Mouse (Mus musculus) cerebellum, adult 8-10 months (tissue): ENCODE data around the gene Chrm3.

ENCODE experiments used
- DNase-seq: peaks from one replicate; pipeline ENCODE4 v3.0.0; 2022

Chrm3 gene

GRCm38 (mm10) chr13:10066829-10067618 is 293.6 kb downstream of the Chrm3 start:
- no peak for DNase-seq

GRCm38 (mm10) chr13:10065776-10066175 is 294.9 kb downstream of the Chrm3 start:
- no peak for DNase-seq

GRCm38 (mm10) chr13:10062681-10063080 is 298.0 kb downstream of the Chrm3 start:
- no peak for DNase-seq

DNA sequence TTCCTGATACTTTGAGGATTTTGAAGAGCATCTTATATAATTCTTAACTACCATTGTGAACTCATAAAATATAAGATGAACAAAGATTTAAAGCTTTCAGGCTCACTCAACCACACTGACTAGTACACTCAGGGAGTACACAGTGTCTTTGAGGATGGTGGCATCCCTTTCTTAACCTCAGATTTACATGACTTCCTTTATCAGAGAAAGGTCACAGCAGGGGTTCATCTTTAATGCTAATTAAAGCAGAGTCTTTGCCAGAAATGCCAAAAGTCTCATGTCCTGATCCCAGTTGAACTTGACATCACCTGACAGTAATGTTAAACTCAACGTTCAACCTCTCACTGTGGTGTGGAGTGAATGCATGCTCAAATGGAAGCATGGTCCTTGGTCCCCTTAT is 301.7 kb downstream of the Chrm3 start:
- DNase-seq, result no peak

GRCm38 (mm10) chr13:10057644-10058198 is 302.9 kb downstream of the Chrm3 start:
- no peak for DNase-seq

- DNase-seq, result no peak
Measured at GRCm38 (mm10) chr13:10054086-10054485, 306.6 kb downstream of the Chrm3 start.

DNA sequence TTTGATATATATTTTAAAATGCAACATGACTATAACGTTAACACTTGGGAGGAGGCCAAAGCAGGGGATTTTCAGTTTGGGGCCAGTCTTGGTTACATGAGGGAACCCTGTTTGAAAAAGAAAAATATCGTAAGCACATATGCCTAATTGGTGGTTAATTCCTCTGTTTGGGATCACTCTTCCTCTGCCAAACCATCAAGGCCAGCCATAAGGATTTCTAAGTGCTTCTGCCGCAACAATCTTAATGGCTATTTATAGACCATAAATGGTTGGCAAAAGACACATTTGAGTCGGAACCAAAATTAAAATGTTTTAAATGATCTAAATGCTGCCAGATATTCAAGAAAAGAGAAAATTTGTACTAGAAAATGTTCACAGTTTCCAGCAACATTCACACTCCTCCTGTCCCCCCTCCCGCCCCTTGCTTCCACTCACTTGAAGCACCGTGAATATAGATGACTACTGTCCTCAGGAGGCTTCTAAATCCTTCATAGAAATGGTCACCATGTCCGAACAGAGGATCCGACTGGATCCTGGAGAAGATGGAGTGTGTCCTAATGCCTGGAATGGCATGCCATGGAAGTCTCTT is 307.3 kb downstream of the Chrm3 start:
- no peak for DNase-seq

DNA sequence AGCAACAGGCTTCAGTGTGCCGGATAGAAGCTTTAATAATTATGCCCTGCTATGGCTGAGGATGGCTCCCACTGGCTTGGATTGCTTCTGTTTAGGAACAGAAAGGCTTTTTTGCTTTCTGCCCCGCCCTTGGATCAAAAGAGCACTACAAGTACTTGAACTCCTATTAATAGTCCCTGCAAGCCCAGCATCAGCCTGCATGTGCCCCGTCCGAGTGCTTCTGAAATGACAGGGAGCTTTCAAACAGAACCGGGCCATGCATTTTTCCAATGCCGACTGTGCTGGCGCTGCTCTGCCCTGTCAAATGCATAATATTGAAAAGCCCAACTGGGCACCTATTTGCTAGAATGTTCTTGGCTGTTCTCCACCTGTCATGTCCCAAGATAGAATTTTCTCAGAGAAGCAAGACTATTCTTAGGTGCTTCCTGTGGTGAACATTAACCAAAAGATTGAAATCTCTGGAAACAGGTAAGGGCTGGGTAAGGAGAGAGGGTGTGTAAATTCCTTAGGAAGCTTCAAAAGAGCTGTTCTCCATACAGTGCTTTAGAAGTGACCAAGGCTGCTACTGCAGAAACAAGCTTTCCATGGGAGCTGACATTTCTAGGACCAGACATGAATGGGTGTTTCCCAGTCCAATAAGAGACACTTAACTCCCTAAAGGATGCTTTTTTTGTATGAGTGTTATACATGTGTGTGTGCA is 314.8 kb downstream of the Chrm3 start:
- DNase-seq, result no peak

DNA sequence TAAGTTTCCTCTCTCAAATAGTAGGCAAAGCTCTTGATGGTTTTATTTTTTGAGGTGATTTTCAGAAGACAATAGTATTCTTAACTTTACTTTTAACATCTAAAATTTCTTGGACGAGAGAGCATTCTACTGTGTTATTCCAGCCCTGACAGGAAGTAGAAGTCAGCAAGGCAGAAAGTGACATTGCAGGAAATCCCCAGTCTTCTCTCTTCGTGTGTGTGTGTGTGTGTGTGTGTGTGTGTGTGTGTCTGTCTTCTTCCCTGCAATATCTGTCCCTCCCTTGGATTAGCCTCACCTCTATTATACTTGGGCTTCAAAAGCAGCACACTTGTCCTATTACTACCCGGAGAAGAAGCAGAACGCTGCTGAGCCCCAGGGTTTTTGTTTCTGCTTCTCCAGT is 316.6 kb downstream of the Chrm3 start:
- DNase-seq, result no peak

DNA sequence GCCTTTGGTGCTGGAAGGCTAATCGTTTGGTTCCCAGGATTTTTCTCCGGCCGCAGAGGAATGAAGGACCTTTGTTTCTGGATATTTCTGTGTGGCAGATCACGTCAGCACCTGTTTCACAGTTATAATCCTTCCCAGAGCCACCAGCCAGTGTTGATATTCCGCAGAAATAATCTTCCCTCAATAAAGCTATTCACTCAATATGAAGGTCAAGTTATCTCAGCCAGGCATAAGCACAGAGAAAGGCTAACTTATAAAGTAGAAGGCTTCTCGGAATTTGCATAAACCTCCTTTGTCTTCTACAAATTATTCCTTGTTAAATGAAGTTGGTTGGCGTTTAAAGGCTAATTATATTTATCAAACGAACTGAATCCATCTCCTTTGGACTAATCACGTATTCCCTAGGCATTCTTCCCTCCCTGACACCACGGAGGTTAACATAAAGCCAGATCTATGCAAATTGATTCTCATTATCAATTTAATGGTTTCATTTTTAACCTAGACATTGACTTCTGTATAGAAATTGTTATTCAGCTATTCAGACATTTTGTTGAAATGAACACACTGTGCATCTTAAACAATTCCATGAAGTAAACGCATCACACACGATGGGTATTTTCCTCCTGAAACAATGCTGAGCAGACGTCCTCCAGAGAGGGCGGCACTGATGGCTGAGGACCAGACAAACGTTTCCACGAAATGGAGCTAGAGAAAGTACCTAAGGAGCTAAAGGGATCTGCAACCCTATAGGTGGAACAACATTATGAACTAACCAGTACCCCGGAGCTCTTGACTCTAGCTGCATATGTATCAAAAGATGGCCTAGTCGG is 326.9 kb downstream of the Chrm3 start:
- DNase-seq, result no peak

DNA sequence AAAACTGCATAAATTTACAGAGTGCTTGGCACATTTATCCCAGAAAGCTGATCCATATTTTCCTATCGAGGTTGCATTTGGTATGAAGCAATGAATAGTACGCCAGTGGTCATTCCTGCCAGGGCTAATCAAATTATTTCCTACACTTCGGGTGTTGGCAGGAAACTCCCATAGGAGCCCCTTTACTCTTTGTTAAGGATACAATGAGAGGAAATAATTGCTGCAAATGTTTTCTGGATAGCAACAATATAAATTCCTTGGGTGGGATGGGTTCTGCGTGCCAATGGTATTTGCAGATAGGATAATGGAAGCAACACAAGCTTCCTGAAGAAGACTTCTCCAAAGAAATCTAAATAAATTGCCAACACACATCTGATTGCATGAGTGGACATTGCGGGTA is 329.1 kb downstream of the Chrm3 start:
- no peak for DNase-seq

DNA sequence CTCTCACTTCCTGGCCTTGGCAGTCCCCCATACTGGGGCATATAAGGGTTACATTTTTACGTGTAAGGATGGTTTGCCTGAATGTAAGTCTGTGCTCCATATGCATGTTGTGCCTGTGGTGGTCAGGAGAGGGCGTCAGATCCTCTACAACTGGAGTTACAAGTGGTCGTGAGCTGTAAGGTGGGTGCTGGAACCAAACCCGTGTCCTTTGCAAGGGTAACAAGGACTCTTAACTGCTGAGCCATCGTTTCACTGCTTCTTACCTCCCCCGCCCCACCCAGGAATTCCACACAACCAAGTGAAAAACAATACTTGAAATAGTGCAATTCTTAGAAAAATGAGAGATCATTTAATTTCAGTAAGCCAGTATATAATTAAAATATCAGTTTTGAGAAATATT is 330.7 kb downstream of the Chrm3 start:
- DNase-seq, result no peak

DNA sequence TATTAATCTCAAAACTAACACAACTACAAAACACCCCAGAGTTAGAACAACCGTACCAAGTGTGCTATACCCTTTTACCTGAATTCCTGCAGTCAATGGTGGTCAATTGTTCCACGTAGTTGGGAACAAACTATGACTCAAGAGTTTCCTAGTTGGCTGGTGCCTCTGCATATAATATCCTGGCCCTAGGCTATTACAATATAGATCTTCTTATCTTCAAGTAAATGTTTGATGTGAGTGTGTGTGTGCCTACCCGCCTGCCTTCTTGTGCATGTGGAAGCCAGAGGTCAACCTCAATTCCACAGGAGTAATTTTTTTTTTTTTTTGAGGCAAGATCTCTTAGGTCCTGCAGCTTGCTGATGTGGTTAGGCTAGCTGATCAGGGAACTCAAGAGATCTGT is 335.5 kb downstream of the Chrm3 start:
- no peak for DNase-seq

- no peak for DNase-seq
Measured at GRCm38 (mm10) chr13:10023112-10023511, 337.5 kb downstream of the Chrm3 start.

DNA sequence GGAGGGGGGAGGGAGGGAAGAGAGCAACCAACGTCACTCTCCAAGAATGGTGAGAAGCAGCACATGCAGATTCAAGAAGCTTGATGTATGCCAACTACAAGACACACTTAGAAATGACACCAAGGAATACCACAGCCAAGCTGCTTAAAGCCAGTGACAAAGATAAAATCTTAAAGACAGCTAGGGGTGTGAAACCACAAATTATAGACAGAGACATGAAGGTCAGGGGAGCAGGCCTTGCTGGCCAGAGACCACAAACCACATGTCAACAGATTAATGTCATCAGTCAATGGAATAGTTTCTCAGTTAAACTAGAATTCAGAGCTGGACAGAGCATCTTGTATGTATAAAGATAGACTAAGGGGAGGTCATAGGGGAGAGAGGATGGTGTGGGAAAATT is 341.4 kb downstream of the Chrm3 start:
- no peak for DNase-seq

DNA sequence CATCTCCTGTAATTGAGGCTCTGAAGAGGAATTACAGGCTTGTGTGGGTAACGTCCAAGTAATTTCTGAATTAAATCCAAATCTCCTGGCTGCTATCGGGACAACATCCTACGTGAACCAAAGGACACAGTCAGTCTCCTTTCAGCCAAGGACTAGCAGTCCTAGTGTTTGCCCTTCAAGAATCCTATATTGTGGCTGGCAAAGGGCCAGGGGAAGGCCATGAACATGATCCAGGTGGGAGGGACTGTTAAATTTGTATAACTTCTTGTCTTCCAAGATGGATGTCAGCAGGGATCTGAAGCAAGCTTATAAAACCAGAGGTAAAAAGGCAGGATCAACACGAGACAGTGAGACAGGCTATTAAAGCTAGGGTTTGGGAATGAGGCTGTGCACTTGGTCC is 357.7 kb downstream of the Chrm3 start:
- no peak for DNase-seq

GRCm38 (mm10) chr13:9997664-9998328 is 362.9 kb downstream of the Chrm3 start:
- DNase-seq, result no peak

DNA sequence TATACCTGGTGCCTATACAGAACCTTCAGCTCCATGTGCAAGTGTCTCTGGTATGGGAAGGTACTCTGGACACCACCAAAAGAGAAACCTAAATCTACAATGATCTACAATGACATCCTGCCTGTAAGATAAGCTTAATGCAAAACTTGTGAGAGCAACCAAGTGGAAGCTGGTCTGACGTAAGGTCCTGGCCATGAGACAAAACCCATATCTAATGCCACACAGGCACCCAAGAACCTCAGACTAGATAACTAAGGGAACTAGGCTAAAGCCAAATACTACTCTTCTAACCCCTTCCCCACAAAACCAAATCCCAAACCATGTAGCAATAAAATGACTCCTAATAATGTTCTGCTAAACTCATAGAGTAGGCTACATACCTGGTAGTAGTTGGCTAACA is 364.8 kb downstream of the Chrm3 start:
- no peak for DNase-seq

GRCm38 (mm10) chr13:9993571-9993970 is 367.1 kb downstream of the Chrm3 start:
- no peak for DNase-seq

- no peak for DNase-seq
Measured at GRCm38 (mm10) chr13:9992640-9993039, 368.0 kb downstream of the Chrm3 start.

- no peak for DNase-seq
Measured at GRCm38 (mm10) chr13:9985648-9986047, 375.0 kb downstream of the Chrm3 start.

GRCm38 (mm10) chr13:9983293-9983692 is 377.4 kb downstream of the Chrm3 start:
- no peak for DNase-seq
